Mouse (Mus musculus): ENCODE results near the gene Disp1.

DNA sequence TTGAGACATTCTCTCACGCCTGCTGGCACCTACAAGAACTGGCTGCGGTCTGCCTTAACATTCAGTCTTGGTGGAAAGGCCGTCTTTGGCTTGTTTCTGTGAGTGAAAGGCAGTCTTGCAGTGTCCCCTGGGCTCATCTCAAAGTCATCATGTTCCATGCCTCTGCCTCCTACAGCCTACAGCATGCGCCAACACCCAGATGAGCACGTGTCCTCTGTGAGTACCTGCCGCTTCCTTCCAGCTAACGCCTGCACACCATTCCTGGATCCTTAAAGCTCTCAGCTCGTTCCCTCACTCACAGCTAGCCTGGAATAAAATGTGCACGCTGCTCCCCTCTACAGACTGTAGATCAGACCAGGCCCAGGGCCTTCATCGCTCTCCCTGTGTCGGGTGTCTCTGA is 60.3 kb downstream of the Disp1 start:
- TF ChIP-seq POLR2A (IDR thresholded peaks at IDR 0.05; ENCODE audit: low read depth, low read length): no peak
- TF ChIP-seq MAFK (IDR thresholded peaks at IDR 0.05; ENCODE audit: insufficient replicate concordance, low read length): no peak
- no peak for TF ChIP-seq EP300 (IDR thresholded peaks at IDR 0.05; ENCODE audit: low read length)
- no peak for TF ChIP-seq CTCF (conservative IDR thresholded peaks at IDR 0.05 in 1 of 2, IDR thresholded peaks at IDR 0.05 in 1 of 2; ENCODE audit: low read depth in 2 of 2, low read length in 2 of 2)
- no peak for TF ChIP-seq USF1 (IDR thresholded peaks at IDR 0.05; ENCODE audit: low read depth, low read length)
- TF ChIP-seq SMC3 (IDR thresholded peaks at IDR 0.05; ENCODE audit: low read depth, low read length): no peak
- TF ChIP-seq POLR2AphosphoS2 (IDR thresholded peaks at IDR 0.05; ENCODE audit: low read depth, low read length): no peak
- TF ChIP-seq KAT2A (IDR thresholded peaks at IDR 0.05; ENCODE audit: insufficient replicate concordance, low read length): no peak
- no peak for TF ChIP-seq E2F4 (IDR thresholded peaks at IDR 0.05; ENCODE audit: insufficient replicate concordance, low read depth, low read length)
- no peak for TF ChIP-seq CHD2 (IDR thresholded peaks at IDR 0.05; ENCODE audit: low read length)
- no peak for TF ChIP-seq MAZ (IDR thresholded peaks at IDR 0.05; ENCODE audit: low read depth, low read length)
- TF ChIP-seq MXI1 (IDR thresholded peaks at IDR 0.05; ENCODE audit: low read depth, low read length): no peak
- TF ChIP-seq RAD21 (IDR thresholded peaks at IDR 0.05; ENCODE audit: low read depth, low read length): no peak
